Mouse (Mus musculus) midbrain, embryonic 15.5 days (tissue): Measurements from ENCODE around the gene Adh7. TPM values are rescaled to one million over a fixed set of nuclear protein-coding genes. Genes with fewer than 3 reads are reported as not detected.

Experiments used
- ATAC-seq: fragments of 200-750 bp; cut with Nextera tagmentation; replicated peaks from 2 replicates; pipeline ENCODE4 v1.8.0; 2017; ENCODE audit warnings: moderate TSS enrichment
- H3K27ac ChIP-seq: fragments of 300-500 bp; sonication (generic); 2 replicates; pipeline ENCODE4 v1.5.1; 2015; ENCODE audit warnings: mild to moderate bottlenecking, inconsistent platforms
- H3K27me3 ChIP-seq: fragments of 300-500 bp; sonication (generic); replicated peaks from 2 replicates; pipeline ENCODE4 v1.6.1; 2015; ENCODE audit warnings: inconsistent platforms
- H3K36me3 ChIP-seq: fragments of 300-500 bp; sonication (generic); replicated peaks from 2 replicates; pipeline ENCODE4 v1.6.1; 2015; ENCODE audit warnings: inconsistent platforms
- H3K4me1 ChIP-seq: fragments of 300-500 bp; sonication (generic); 2 replicates; pipeline ENCODE4 v1.6.1; 2015; ENCODE audit warnings: inconsistent platforms
- H3K4me2 ChIP-seq: fragments of 300-500 bp; sonication (generic); 2 replicates; pipeline ENCODE4 v1.6.1; 2015; ENCODE audit warnings: inconsistent platforms, mild to moderate bottlenecking, moderate library complexity
- H3K4me3 ChIP-seq: fragments of 300-500 bp; sonication (generic); 2 replicates; pipeline ENCODE4 v1.5.1; 2015; ENCODE audit warnings: mild to moderate bottlenecking, inconsistent platforms
- H3K9ac ChIP-seq: fragments of 300-500 bp; sonication (generic); 2 replicates; pipeline ENCODE4 v1.6.1; 2015; ENCODE audit warnings: mild to moderate bottlenecking, inconsistent platforms
- H3K9me3 ChIP-seq: fragments of 300-500 bp; sonication (generic); 2 replicates; pipeline ENCODE4 v1.6.1; 2016; ENCODE audit warnings: inconsistent platforms
- WGBS: fragments of 180-500 bp; shearing (Covaris S2); methylation state at CpG from one replicate; pipeline ENCODE4 v1.1.7; 2015; ENCODE audit warnings: mixed read lengths; 5-methylcytosine and 5-hydroxymethylcytosine counted together
- polyA plus RNA-seq: library from polyadenylated mRNA; unstranded; fragments of >200 nt; fragmentation: Nextera tagmentation; extraction: Ambion mirVana; gene quantifications from 2 replicates; pipeline ENCODE4 v1.2.1, GENCODE M21; 2015

Adh7 gene
- polyA plus RNA-seq, 1 experiment from 2014 or later: 1.4 TPM

DNA sequence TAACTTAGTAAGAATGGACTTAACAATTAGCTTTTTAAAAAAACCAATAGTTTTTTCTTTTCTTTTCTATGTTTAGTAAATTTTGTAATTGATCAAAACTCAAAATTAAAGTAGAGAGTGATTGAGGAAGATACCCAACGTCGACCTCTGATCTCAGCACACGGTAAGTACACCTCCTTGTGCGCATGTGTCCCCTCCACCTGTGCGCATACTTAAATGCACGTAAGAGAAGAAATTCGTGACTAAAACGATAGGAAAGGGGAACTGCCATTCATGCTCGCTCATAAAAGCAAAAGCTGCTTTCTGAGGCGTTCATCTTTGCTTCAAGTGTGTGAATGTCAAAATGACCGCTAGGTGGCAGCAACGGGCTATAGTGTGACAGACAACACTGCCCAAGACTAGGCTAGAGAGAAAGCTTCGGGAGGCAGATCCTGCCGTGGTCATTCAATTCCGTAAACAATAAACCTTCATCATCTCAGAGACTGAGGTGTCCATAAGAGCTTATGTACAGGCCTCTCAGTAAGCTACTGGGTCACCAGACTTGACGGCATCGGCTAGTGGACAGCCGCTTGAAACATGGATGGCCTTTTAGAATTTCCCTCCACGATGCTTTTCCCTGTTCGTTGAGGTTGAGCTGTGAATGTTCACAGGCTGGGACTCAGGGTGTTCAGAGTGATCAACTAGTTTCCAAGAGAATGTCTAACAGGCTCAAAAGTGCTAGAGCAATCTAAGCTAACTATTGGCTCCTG lies 19.4 kb upstream of the Adh7 start:
- Histone ChIP-seq H3K36me3 (no peaks in the 10 kb centered on the region), H3K9ac (peak overlapping the region; percentile 53), H3K4me3 (peak overlapping the region; percentile 34), H3K27me3 (no peaks in the 10 kb centered on the region), H3K27ac (peak overlapping the region; percentile 59; the same call in 1 of the 2 replicates), H3K4me1 (no peaks in the 10 kb centered on the region; the same call in 1 of the 2 replicates), H3K9me3 (no peaks in the 10 kb centered on the region), H3K4me2 (peak overlapping the region; percentile 57)
- 25% methylated on average over 20 of the region's 20 CpGs for WGBS
- peak; percentile 97 for ATAC-seq

GRCm38 (mm10) chr3:138198722-138199068 lies 18.9 kb upstream of the Adh7 start:
- Histone ChIP-seq H3K4me1 (no peaks in the 10 kb centered on the region; the same call in 1 of the 2 replicates), H3K27ac (peak overlapping the region; percentile 59; the same call in 1 of the 2 replicates), H3K27me3 (no peaks in the 10 kb centered on the region), H3K4me3 (no peak overlapping the region), H3K36me3 (no peaks in the 10 kb centered on the region), H3K9me3 (no peaks in the 10 kb centered on the region), H3K9ac (peak overlapping the region; percentile 53; the same call in 1 of the 2 replicates), H3K4me2 (peak overlapping the region; percentile 57)
- WGBS: 70% methylated on average over 7 of the region's 7 CpGs
- ATAC-seq: peak; percentile 61

- no peaks in the 10 kb centered on the region for H3K9me3 ChIP-seq
- no peak overlapping the region for H3K4me3 ChIP-seq
- no peak overlapping the region for H3K9ac ChIP-seq
- H3K27ac ChIP-seq: no peak overlapping the region
- H3K4me2 ChIP-seq: no peak overlapping the region
- 93% methylated on average over 3 of the region's 3 CpGs for WGBS
- H3K36me3 ChIP-seq: no peaks in the 10 kb centered on the region
- ATAC-seq: no peak
- H3K4me1 ChIP-seq: no peaks in the 10 kb centered on the region
- H3K27me3 ChIP-seq: no peaks in the 10 kb centered on the region
Measured at GRCm38 (mm10) chr3:138208821-138209220, 8.7 kb upstream of the Adh7 start.

- ATAC-seq: no peak
- H3K4me3 ChIP-seq: no peak overlapping the region
- H3K27ac ChIP-seq: no peak overlapping the region
- no peaks in the 10 kb centered on the region for H3K9me3 ChIP-seq
- no peak overlapping the region for H3K4me2 ChIP-seq
- H3K36me3 ChIP-seq: no peaks in the 10 kb centered on the region
- 80% methylated on average over 5 of the region's 5 CpGs for WGBS
- H3K27me3 ChIP-seq: no peaks in the 10 kb centered on the region
- no peak overlapping the region for H3K9ac ChIP-seq
- no peaks in the 10 kb centered on the region for H3K4me1 ChIP-seq
Measured at GRCm38 (mm10) chr3:138210432-138211075, 7.0 kb upstream of the Adh7 start.

DNA sequence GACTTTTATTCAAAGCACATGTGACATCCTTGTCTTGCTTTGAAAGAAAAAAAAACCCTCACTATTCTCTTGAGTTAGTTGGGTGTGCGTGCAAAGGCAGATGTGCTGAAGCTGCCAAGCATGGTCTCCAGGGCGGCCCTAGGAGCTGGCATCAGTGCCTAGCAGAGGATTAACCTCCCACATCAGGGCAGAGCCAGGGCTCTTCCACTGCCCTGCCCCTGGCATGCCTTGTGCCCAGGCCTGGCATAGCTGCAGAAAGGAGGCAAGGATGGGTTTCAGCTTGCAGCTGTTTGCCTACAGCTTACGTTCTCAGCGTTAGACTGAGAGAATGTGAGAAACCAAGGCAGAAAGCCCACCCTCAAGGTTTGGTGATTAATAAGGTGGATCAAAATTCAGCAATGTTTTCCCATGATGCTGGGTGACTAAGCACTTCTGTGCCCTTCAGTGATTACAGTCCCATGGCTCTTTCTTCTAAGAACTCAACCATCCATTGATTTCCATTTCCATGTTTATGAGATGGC lies 5.1 kb upstream of the Adh7 start:
- Histone ChIP-seq H3K9ac (no peak overlapping the region), H3K4me2 (no peak overlapping the region), H3K27me3 (no peaks in the 10 kb centered on the region), H3K36me3 (no peaks in the 10 kb centered on the region), H3K4me3 (no peak overlapping the region), H3K27ac (no peak overlapping the region), H3K4me1 (no peaks in the 10 kb centered on the region), H3K9me3 (no peaks in the 10 kb centered on the region)
- 92% methylated on average over 4 of the region's 4 CpGs for WGBS
- no peak for ATAC-seq

GRCm38 (mm10) chr3:138215395-138215989 lies 2.1 kb upstream of the Adh7 start:
- Histone ChIP-seq H3K27ac (no peak overlapping the region), H3K36me3 (no peaks in the 10 kb centered on the region), H3K9me3 (no peaks in the 10 kb centered on the region), H3K4me3 (no peak overlapping the region), H3K4me2 (no peak overlapping the region), H3K27me3 (no peaks in the 10 kb centered on the region), H3K9ac (no peak overlapping the region), H3K4me1 (no peaks in the 10 kb centered on the region)
- ATAC-seq: no peak
- WGBS: 18% methylated on average over 11 of the region's 11 CpGs

DNA sequence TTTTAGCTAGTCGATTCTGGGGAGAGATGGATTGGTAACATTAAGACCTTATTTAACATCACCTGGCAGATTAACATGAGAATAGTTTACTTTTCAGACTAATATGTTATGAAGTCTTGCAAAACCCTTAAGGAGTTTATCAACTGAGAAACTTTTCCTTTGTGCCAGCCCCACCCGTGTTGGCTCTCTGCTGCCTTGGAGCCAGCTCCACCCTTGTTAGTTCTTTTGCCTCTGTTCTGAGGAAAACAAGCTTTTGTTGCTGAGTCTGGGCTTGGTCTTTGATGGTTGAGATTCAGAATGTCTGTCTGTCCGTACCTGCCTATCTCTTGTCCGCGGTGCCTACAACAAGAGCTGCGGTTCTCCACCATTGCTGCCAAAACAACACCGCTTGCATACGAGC lies 1.5 kb upstream of the Adh7 start:
- H3K27ac ChIP-seq: no peak overlapping the region
- H3K4me3 ChIP-seq: no peak overlapping the region
- no peak for ATAC-seq
- no peak overlapping the region for H3K4me2 ChIP-seq
- 78% methylated on average over 8 of the region's 8 CpGs for WGBS
- H3K27me3 ChIP-seq: no peaks in the 10 kb centered on the region
- no peak overlapping the region for H3K9ac ChIP-seq
- H3K36me3 ChIP-seq: no peaks in the 10 kb centered on the region
- H3K9me3 ChIP-seq: no peaks in the 10 kb centered on the region
- H3K4me1 ChIP-seq: no peaks in the 10 kb centered on the region

DNA sequence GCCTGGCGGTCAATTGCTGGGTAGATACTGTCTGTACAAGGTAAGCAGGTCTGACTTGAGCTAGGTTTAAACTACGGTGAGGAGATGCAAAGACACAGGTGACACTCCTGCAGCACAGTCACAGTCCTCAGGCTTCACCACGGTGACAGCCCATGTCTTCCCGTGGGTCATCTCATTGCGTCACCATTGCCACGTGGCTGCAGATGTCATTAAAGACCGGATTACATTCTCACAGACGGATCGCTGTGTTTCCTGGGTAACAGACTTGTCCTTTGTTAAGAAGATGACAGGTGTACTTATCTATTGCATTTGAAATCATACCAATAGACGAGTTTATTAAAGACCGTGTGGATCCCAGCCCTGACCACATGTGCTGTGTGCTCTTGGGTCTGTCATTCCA lies 3.6 kb downstream of the Adh7 start:
- 56% methylated on average over 11 of the region's 11 CpGs for WGBS
- H3K4me2 ChIP-seq: no peak overlapping the region
- 0 out of 2 replicates have a peak, but pooled peaks have one; percentile 50 for ATAC-seq

DNA sequence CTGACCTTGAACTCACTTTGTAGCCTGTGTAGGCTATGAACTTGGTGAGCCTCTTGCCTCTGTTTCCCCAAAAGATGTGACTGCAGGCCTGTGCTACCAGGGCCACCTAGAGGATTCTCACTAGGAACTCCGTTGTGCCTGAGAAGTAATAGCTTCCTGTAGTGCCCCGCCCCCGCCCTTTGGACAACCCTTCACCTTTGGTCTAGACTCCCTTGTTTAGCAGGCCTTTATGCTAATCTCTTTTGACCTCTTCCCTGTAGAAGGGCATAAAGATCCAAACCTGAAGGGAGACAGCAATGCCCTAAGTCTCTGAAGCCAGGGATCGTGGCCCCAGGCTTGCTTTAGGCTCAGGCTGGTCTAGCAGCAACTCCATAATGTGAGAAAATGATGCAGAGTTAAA lies 5.0 kb downstream of the Adh7 start:
- 72% methylated on average over 4 of the region's 4 CpGs for WGBS
- Histone ChIP-seq H3K9ac (no peak overlapping the region), H3K27me3 (no peaks in the 10 kb centered on the region), H3K4me1 (no peaks in the 10 kb centered on the region), H3K9me3 (no peaks in the 10 kb centered on the region), H3K4me3 (no peak overlapping the region), H3K27ac (no peak overlapping the region), H3K36me3 (no peaks in the 10 kb centered on the region), H3K4me2 (no peak overlapping the region)
- no peak for ATAC-seq

More for the DNA sequence above, 3.6 kb downstream of the Adh7 start:
- Histone ChIP-seq H3K27me3 (no peaks in the 10 kb centered on the region), H3K9ac (no peak overlapping the region), H3K4me1 (no peaks in the 10 kb centered on the region), H3K9me3 (no peaks in the 10 kb centered on the region), H3K27ac (no peak overlapping the region), H3K36me3 (no peaks in the 10 kb centered on the region), H3K4me3 (no peak overlapping the region)

DNA sequence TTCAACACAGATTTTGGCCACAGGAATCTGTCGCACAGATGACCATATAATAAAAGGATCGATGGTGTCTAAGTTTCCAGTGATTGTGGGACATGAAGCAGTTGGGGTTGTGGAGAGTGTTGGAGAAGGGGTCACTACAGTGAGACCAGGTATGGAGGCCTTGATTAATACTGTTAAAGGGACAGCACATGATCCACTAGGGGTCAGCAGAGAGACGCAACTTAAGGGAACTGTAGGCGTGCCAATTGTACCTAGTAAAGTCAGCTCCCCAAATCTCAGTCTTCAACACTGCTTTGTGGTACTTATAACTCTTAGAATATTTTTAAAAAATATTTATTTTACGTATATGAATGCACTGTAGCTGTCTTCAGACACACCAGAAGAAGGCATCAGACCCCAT lies 5.4 kb downstream of the Adh7 start:
- no peaks in the 10 kb centered on the region for H3K36me3 ChIP-seq
- WGBS: 63% methylated on average over 5 of the region's 5 CpGs
- 0 out of 2 replicates have a peak, but pooled peaks have one; percentile 63 for ATAC-seq
- no peak overlapping the region for H3K27ac ChIP-seq
- H3K9me3 ChIP-seq: no peaks in the 10 kb centered on the region
- H3K4me3 ChIP-seq: no peak overlapping the region
- no peak overlapping the region for H3K4me2 ChIP-seq
- no peaks in the 10 kb centered on the region for H3K4me1 ChIP-seq
- no peaks in the 10 kb centered on the region for H3K27me3 ChIP-seq
- H3K9ac ChIP-seq: no peak overlapping the region

DNA sequence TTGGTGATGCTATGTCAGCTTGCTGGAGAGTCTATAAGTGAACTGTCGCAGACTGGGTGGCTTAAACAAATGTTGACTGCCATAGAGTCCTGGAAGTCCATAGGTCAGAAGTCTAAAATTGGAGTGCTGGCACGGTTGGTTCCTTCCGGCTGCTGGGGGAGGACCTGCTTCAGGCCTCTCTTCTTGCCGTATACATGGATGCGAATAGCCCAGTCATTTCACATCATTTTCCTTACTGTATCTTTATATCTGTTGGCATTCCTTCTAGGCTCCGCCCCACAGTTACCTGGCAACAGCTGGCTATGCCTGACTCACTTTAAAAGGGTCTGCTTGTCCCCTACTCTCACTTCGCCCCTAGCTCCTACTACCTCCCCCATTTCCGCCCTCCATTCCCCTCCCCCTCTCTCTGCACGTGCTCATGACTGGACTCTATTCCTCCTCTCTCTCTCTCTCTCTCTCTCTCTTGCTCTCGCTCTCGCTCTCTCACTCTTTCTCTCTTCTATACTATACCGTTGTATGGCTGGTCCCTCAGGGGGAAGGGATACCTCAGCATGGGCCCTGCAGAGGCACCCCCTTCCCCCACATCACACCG lies 6.9 kb downstream of the Adh7 start:
- Histone ChIP-seq H3K4me3 (no peak overlapping the region), H3K36me3 (no peaks in the 10 kb centered on the region), H3K4me1 (no peaks in the 10 kb centered on the region), H3K9me3 (no peaks in the 10 kb centered on the region), H3K9ac (no peak overlapping the region), H3K27me3 (no peaks in the 10 kb centered on the region), H3K27ac (no peak overlapping the region), H3K4me2 (no peak overlapping the region)
- 85% methylated on average over 13 of the region's 13 CpGs for WGBS
- ATAC-seq: no peak

GRCm38 (mm10) chr3:138225331-138225730 lies 7.8 kb downstream of the Adh7 start:
- Histone ChIP-seq H3K9ac (no peak overlapping the region), H3K4me3 (no peak overlapping the region), H3K27me3 (no peaks in the 10 kb centered on the region), H3K27ac (no peak overlapping the region), H3K9me3 (no peaks in the 10 kb centered on the region), H3K36me3 (no peaks in the 10 kb centered on the region), H3K4me2 (no peak overlapping the region), H3K4me1 (no peaks in the 10 kb centered on the region)
- 63% methylated on average over 7 of the region's 7 CpGs for WGBS
- no peak for ATAC-seq
